Mouse (Mus musculus) embryonic fibroblast, embryonic 13.5 days (primary cell): ENCODE data around the gene Gm9195.

Source experiments
- CTCF ChIP-seq: IDR thresholded peaks from 2 replicates; pipeline ENCODE4 v1.5.1; 2011; ENCODE audit warnings: mild to moderate bottlenecking, control low read depth, low read length, moderate library complexity, borderline replicate concordance; ENCODE audit not compliant: insufficient read depth
- POLR2A ChIP-seq: IDR thresholded peaks from 2 replicates; pipeline ENCODE4 v1.6.1; 2011; ENCODE audit warnings: low read depth, mild to moderate bottlenecking, control low read depth, low read length, moderate library complexity

DNA sequence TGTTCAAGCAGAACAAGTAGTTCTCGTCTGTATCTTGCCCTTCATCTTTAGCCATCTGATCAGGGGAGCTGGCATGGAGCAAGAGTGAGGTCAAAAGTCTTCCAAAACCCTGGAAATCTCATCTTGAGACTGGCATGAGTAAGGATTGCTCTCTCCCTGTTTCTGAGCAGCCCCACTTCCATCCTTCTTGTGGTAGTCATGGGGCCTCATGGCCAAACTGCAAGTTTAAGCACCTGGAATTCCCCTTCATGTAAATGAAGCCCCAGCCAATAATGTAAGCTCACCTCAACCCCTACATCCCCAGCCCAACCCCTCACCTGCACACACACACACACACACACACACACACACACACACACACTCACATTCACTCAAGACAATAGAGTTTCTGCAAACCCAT, 30.0 kb downstream of the Gm9195 start:
- no peak for TF ChIP-seq POLR2A
- no peak for TF ChIP-seq CTCF
